Mouse (Mus musculus): ENCODE data around the gene Olfr545. TPM values are rescaled to one million over a fixed set of nuclear protein-coding genes. Genes with fewer than 3 reads are reported as not detected.

The Olfr545 gene
- total RNA-seq, 2 experiments from 2014 or later, result not detected

- no peak for ATAC-seq (replicated peaks; ENCODE audit: poor library complexity)
Measured at GRCm38 (mm10) chr7:102479368-102480078, 19.9 kb downstream of the Olfr545 start.

GRCm38 (mm10) chr7:102478926-102479325 is 20.4 kb downstream of the Olfr545 start:
- no peak for ATAC-seq (replicated peaks; ENCODE audit: poor library complexity)

GRCm38 (mm10) chr7:102478425-102478824 is 20.9 kb downstream of the Olfr545 start:
- peak; percentile 52 for ATAC-seq (replicated peaks; ENCODE audit: poor library complexity)

- no peak for ATAC-seq (replicated peaks; ENCODE audit: poor library complexity)
Measured at GRCm38 (mm10) chr7:102477377-102477776, 22.0 kb downstream of the Olfr545 start.

GRCm38 (mm10) chr7:102476601-102477000 is 22.8 kb downstream of the Olfr545 start:
- no peak for ATAC-seq (replicated peaks; ENCODE audit: poor library complexity)

GRCm38 (mm10) chr7:102472675-102473074 is 26.7 kb downstream of the Olfr545 start:
- ATAC-seq (replicated peaks; ENCODE audit: poor library complexity), result no peak

GRCm38 (mm10) chr7:102467566-102467965 is 31.8 kb downstream of the Olfr545 start:
- no peak for ATAC-seq (replicated peaks; ENCODE audit: poor library complexity)

- ATAC-seq (replicated peaks; ENCODE audit: poor library complexity), result peak; percentile 20; the same call in 1 of the 2 replicates
Measured at GRCm38 (mm10) chr7:102458618-102459380, 40.6 kb downstream of the Olfr545 start.

GRCm38 (mm10) chr7:102446438-102446837 is 52.9 kb downstream of the Olfr545 start:
- ATAC-seq (replicated peaks; ENCODE audit: poor library complexity), result no peak

GRCm38 (mm10) chr7:102444301-102444700 is 55.1 kb downstream of the Olfr545 start:
- peak; percentile 53 for ATAC-seq (replicated peaks; ENCODE audit: poor library complexity)

- ATAC-seq (replicated peaks; ENCODE audit: poor library complexity), result no peak
Measured at GRCm38 (mm10) chr7:102442432-102442831, 56.9 kb downstream of the Olfr545 start.

- ATAC-seq (replicated peaks; ENCODE audit: poor library complexity), result peak; percentile 93
Measured at GRCm38 (mm10) chr7:102441657-102442391, 57.5 kb downstream of the Olfr545 start, which contains the start of gene Rrm1. TSS of gene Rrm1 (plus strand) at chr7:102441695.

Other genes starting within 250 kb of the Olfr545 start
- gene Rhog, start 243.5 kb downstream of the Olfr545 start, total RNA-seq (2015), result 208 and 213 TPM in 2 replicates
- gene Rhog, start 243.5 kb downstream of the Olfr545 start, total RNA-seq (2017), result 44.7 and 47.3 TPM in 2 replicates
- gene Stim1, start 231.8 kb downstream of the Olfr545 start, total RNA-seq (2015), result 22.4 and 23.5 TPM in 2 replicates
- gene Stim1, start 231.8 kb downstream of the Olfr545 start, total RNA-seq (2017), result 33.5 and 36.4 TPM in 2 replicates
- 245 and 255 TPM in 2 replicates for gene Rrm1, start 57.9 kb downstream of the Olfr545 start, total RNA-seq (2015)
- gene Rrm1, start 57.9 kb downstream of the Olfr545 start, total RNA-seq (2017), result 673 and 874 TPM in 2 replicates
- gene Olfr543, start 17.9 kb downstream of the Olfr545 start, total RNA-seq (2015), result not detected in 2 replicates
- gene Olfr543, start 17.9 kb downstream of the Olfr545 start, total RNA-seq (2017), result not detected in 2 replicates
- gene Olfr544, start 11.3 kb downstream of the Olfr545 start, total RNA-seq (2015), result not detected in 2 replicates
- not detected in 2 replicates for gene Olfr544, start 11.3 kb downstream of the Olfr545 start, total RNA-seq (2017)
- not detected in 2 replicates for gene Olfr547, start 35.2 kb upstream of the Olfr545 start, total RNA-seq (2015)
- gene Olfr547, start 35.2 kb upstream of the Olfr545 start, total RNA-seq (2017), result not detected in 2 replicates
- gene Olfr548-ps1, start 41.3 kb upstream of the Olfr545 start, total RNA-seq (2015), result not detected in 2 replicates
- not detected in 2 replicates for gene Olfr548-ps1, start 41.3 kb upstream of the Olfr545 start, total RNA-seq (2017)
- gene Olfr549, start 50.3 kb upstream of the Olfr545 start, total RNA-seq (2015), result not detected in 2 replicates
- gene Olfr549, start 50.3 kb upstream of the Olfr545 start, total RNA-seq (2017), result not detected in 2 replicates
- 7.4 and 11.5 TPM in 2 replicates for gene Trim21, start 65.9 kb upstream of the Olfr545 start, total RNA-seq (2015)
- 29.3 and 45.8 TPM in 2 replicates for gene Trim21, start 65.9 kb upstream of the Olfr545 start, total RNA-seq (2017)
- 0.27 TPM in 1 of 2 replicates, not detected in the other for gene Olfr550, start 71.9 kb upstream of the Olfr545 start, total RNA-seq (2015)
- gene Olfr550, start 71.9 kb upstream of the Olfr545 start, total RNA-seq (2017), result not detected in 2 replicates
- gene Olfr551, start 92.3 kb upstream of the Olfr545 start, total RNA-seq (2015), result not detected in 2 replicates
- gene Olfr551, start 92.3 kb upstream of the Olfr545 start, total RNA-seq (2017), result not detected in 2 replicates
- gene Olfr552, start 98.2 kb upstream of the Olfr545 start, total RNA-seq (2015), result 0.10 TPM in 1 of 2 replicates, not detected in the other
- gene Olfr552, start 98.2 kb upstream of the Olfr545 start, total RNA-seq (2017), result not detected in 2 replicates
- not detected in 2 replicates for gene Olfr553, start 118.6 kb upstream of the Olfr545 start, total RNA-seq (2015)
- not detected in 2 replicates for gene Olfr553, start 118.6 kb upstream of the Olfr545 start, total RNA-seq (2017)
- not detected in 2 replicates for gene Olfr554, start 138.9 kb upstream of the Olfr545 start, total RNA-seq (2015)
- not detected in 2 replicates for gene Olfr554, start 138.9 kb upstream of the Olfr545 start, total RNA-seq (2017)
- not detected in 2 replicates for gene Olfr555, start 159.2 kb upstream of the Olfr545 start, total RNA-seq (2015)
- not detected in 2 replicates for gene Olfr555, start 159.2 kb upstream of the Olfr545 start, total RNA-seq (2017)
- gene Olfr556, start 165.3 kb upstream of the Olfr545 start, total RNA-seq (2015), result not detected in 2 replicates
- not detected in 2 replicates for gene Olfr556, start 165.3 kb upstream of the Olfr545 start, total RNA-seq (2017)
- 6.1 and 6.4 TPM in 2 replicates for gene Trim68, start 187.8 kb upstream of the Olfr545 start, total RNA-seq (2015)
- gene Trim68, start 187.8 kb upstream of the Olfr545 start, total RNA-seq (2017), result 4.8 and 5.6 TPM in 2 replicates
- not detected in 2 replicates for gene Olfr557, start 196.3 kb upstream of the Olfr545 start, total RNA-seq (2015)
- gene Olfr557, start 196.3 kb upstream of the Olfr545 start, total RNA-seq (2017), result 0.24 TPM in 1 of 2 replicates, not detected in the other
- not detected in 2 replicates for gene Olfr558, start 202.6 kb upstream of the Olfr545 start, total RNA-seq (2015)
- not detected in 2 replicates for gene Olfr558, start 202.6 kb upstream of the Olfr545 start, total RNA-seq (2017)
- gene Olfr33, start 219.5 kb upstream of the Olfr545 start, total RNA-seq (2015), result not detected in 2 replicates
- gene Olfr33, start 219.5 kb upstream of the Olfr545 start, total RNA-seq (2017), result not detected in 2 replicates
- gene Olfr559, start 227.9 kb upstream of the Olfr545 start, total RNA-seq (2015), result not detected in 2 replicates
- not detected in 2 replicates for gene Olfr559, start 227.9 kb upstream of the Olfr545 start, total RNA-seq (2017)